Mouse (Mus musculus) ES-E14 (cell line): ENCODE results near the gene Slain1. TPM values are rescaled to one million over a fixed set of nuclear protein-coding genes. Genes with fewer than 3 reads are reported as not detected.

Experiments
- DNase-seq: peaks from one replicate; pipeline ENCODE4 v3.0.0-alpha.2; 2013; ENCODE audit warnings: low read depth, low spot score
- H3K27ac ChIP-seq: 2 replicates; pipeline ENCODE4 v1.5.1; 2012; ENCODE audit warnings: low read depth, mild to moderate bottlenecking, low read length, moderate library complexity, mixed read lengths; ENCODE audit not compliant: poor library complexity, insufficient read depth, severe bottlenecking
- H3K36me3 ChIP-seq: 2 replicates; pipeline ENCODE4 v1.6.1; 2012; ENCODE audit warnings: mild to moderate bottlenecking, low read length, moderate library complexity, mixed read lengths; ENCODE audit not compliant: control insufficient read depth, poor library complexity, insufficient read depth, severe bottlenecking
- H3K4me1 ChIP-seq, 2 experiments: fragments of 150-350 bp in 1 of 2; sonication (generic) in 1 of 2; 2 replicates each; pipeline ENCODE4 v1.6.1; 2012; ENCODE audit warnings: low read length in 2 of 2, mild to moderate bottlenecking in 1 of 2, mixed read lengths in 1 of 2; ENCODE audit not compliant: control insufficient read depth in 2 of 2, insufficient read depth in 2 of 2, poor library complexity in 1 of 2
- H3K4me3 ChIP-seq, 2 experiments: fragments of 150-350 bp in 1 of 2; sonication (generic) in 1 of 2; 2 replicates each; pipeline ENCODE4 v1.5.1; 2012; ENCODE audit warnings: low read length in 2 of 2, low read depth in 1 of 2, mild to moderate bottlenecking in 1 of 2, mixed read lengths in 1 of 2; ENCODE audit not compliant: insufficient read depth in 1 of 2, poor library complexity in 1 of 2, severe bottlenecking in 1 of 2
- H3K9ac ChIP-seq: 2 replicates; pipeline ENCODE4 v1.6.1; 2012; ENCODE audit warnings: low read depth, mild to moderate bottlenecking, low read length, mixed read lengths; ENCODE audit not compliant: poor library complexity, insufficient read depth, severe bottlenecking
- H3K9me3 ChIP-seq: fragments of 150-350 bp; sonication (generic); 2 replicates; pipeline ENCODE4 v1.6.1; 2012; ENCODE audit warnings: low read depth, mild to moderate bottlenecking, low read length; ENCODE audit not compliant: control insufficient read depth, insufficient read depth
- CHD2 ChIP-seq: IDR thresholded peaks from 2 replicates; pipeline ENCODE4 v1.6.1; 2014; ENCODE audit warnings: mild to moderate bottlenecking, low read depth, low read length, inconsistent platforms
- HCFC1 ChIP-seq: IDR thresholded peaks from 2 replicates; pipeline ENCODE4 v1.6.1; 2012; ENCODE audit warnings: low read length, inconsistent platforms, borderline replicate concordance; ENCODE audit not compliant: insufficient read depth
- MAFK ChIP-seq: IDR thresholded peaks from 2 replicates; pipeline ENCODE4 v1.6.1; 2014; ENCODE audit warnings: mild to moderate bottlenecking, low read depth, low read length, inconsistent platforms; ENCODE audit not compliant: insufficient read depth
- ZC3H11A ChIP-seq: IDR thresholded peaks from 2 replicates; pipeline ENCODE4 v1.6.1; 2012; ENCODE audit warnings: low read depth, mild to moderate bottlenecking, inconsistent platforms, low read length, borderline replicate concordance
- ZNF384 ChIP-seq: IDR thresholded peaks from 2 replicates; pipeline ENCODE4 v1.6.1; 2012; ENCODE audit warnings: low read depth, low read length, inconsistent platforms
- in situ Hi-C, 2 experiments: fragments of 600-800 bp; cut with MboI; formaldehyde crosslinking; loops; one replicate each; pipeline ENCODE4 v1.15.1; 2025; ENCODE audit warnings: low sequenced_read_pairs in 2 of 2, inconsistent platforms in 1 of 2; ENCODE audit not compliant: unreplicated experiment in 2 of 2
- total RNA-seq: library from RNA; depleted of rRNA; stranded (reverse); fragments of 300-350 nt; gene quantifications from 2 replicates; pipeline ENCODE4 v1.2.3, GENCODE M21; 2012

Slain1 gene
- total RNA-seq, 1 experiment: 3.8 TPM

DNA sequence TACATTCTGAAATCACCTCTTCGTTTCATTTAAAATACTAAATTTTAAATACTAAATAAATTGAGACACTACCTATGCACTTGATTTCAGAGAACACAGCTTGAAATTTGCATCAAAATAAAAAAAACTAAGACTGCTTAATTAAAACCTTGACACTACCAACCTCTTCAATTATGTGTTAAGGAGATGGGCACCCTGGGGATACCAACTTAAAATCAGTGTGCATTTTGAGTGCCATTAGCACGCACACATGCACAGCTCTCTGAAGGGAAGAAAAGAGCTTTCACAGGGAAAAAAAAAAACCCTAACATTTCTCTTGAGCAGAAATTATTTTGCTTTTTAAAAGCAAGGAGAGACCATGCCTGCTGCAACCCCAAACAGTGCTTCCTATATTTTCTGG, 2.0 kb upstream of the Slain1 start:
- in situ Hi-C loops: no loop called here
- Histone ChIP-seq H3K9ac (no peak overlapping the region), H3K4me3 (no peak overlapping the region), H3K9me3 (peaks cover 5% of the 10 kb centered on the region), H3K4me1 (peaks cover 0 to 2% of the 10 kb centered on the region in 2 experiments; a peak in 1 of 4 replicates), H3K36me3 (no peaks in the 10 kb centered on the region), H3K27ac (no peak overlapping the region)
- TF ChIP-seq HCFC1: no peak
- TF ChIP-seq CHD2: no peak
- TF ChIP-seq ZNF384: no peak
- no peak for TF ChIP-seq ZC3H11A
- TF ChIP-seq MAFK: no peak
- no peak for DNase-seq

DNA sequence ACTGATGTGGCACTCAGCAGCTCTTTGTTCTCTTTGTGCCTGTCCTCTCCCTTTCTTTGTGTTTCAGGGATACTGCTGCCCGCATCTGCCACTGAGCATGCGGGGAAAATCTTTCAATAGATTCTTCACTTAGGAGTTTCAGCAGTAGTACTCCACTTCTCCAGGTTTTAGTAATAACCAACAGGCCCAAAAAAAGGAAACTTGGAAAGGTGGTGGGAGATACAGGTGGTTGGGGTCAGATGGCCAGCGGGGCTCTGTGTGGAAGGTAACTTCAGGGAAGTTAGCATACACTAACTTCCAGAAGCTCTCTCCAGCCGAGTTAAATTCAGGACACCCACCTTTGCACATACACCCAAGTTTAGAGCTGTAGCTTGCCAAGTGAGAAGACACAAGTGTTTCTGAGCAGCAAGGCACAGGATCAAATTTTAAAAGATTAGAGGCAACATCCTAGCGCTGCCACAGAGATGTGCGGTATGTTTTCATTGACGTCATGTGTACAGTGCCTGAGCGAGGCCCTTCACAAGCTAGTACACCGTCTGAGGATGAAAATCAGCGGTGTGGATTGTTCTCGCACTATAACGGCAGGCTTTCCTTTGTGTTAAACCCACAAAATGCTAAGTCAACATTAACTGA, 1.3 kb upstream of the Slain1 start:
- TF ChIP-seq ZC3H11A (no peak), MAFK (no peak), HCFC1 (no peak), CHD2 (no peak), ZNF384 (no peak)
- Histone ChIP-seq H3K4me3 (no peak overlapping the region), H3K9me3 (no peaks in the 10 kb centered on the region), H3K4me1 (peaks cover 0 to 2% of the 10 kb centered on the region in 2 experiments; a peak in 1 of 4 replicates), H3K36me3 (no peaks in the 10 kb centered on the region), H3K9ac (no peak overlapping the region), H3K27ac (no peak overlapping the region)
- DNase-seq: no peak
- in situ Hi-C loops: no loop called here

DNA sequence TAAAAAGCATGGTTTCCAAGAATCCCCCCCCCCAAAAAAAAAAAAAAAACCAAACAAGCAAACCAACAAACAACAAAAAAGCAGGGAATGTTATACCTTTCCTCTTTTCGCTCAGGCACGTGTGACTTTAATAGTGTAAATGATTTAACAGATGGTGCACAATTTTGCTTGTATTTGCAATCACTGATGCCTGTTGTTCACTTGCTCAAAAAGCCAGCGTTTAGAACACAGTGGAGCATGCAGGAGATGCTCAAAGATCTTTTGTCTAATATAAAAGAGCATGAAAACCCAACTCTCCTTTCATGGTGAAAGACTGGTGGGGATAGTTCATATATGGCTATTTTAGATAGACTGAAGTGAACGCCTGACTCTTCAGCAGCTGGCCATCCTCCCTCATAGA, 726 bp upstream of the Slain1 start:
- no peak overlapping the region for H3K9ac ChIP-seq
- in situ Hi-C loops: no loop called here

DNA sequence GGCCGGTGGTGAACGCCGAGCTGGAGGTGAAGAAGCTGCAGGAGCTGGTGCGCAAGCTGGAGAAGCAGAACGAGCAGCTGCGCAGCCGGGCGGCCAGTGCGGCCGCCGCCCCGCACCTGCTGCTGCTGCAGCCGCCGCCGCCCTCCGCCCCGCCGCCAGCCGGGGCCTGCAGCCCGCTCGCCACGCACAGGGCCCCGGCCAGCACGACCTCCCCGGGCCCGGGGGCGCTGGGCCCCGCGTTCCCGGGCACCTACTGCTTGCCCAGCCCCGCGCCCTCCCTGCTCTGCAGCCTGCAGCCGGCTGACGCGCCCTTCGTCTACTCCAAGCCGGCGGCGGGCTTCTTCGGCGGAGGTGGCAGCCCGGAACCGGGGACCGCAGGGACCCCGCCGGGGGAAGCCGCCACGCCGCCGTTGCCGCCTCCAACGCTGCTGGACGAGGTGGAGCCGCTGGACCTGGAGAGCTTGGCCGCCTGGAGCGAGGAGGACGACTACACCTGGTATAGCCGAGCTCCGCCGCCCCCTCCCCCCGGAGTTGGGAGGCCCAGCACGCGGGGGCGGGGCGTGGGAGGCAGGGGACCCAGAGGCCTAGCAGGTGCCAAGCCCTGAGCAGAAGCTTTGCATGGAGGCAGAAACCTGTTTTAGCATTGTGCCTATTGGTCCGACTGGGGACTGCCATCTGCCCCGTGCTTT, 529 bp downstream of the Slain1 start:
- Histone ChIP-seq H3K4me3 (peak overlapping the region; percentile 91 to 94), H3K27ac (peak overlapping the region; percentile 11; the same call in 1 of the 2 replicates), H3K4me1 (peaks cover 0 to 2% of the 10 kb centered on the region in 2 experiments; a peak in 1 of 4 replicates), H3K9ac (peak overlapping the region; percentile 86), H3K36me3 (no peaks in the 10 kb centered on the region), H3K9me3 (no peaks in the 10 kb centered on the region)
- in situ Hi-C loops: no loop called here
- DNase-seq: peak; percentile 44
- TF ChIP-seq ZC3H11A (no peak), MAFK (no peak), CHD2 (no peak), ZNF384 (no peak), HCFC1 (no peak)

More for the DNA sequence above, 726 bp upstream of the Slain1 start:
- Histone ChIP-seq H3K27ac (no peak overlapping the region), H3K36me3 (no peaks in the 10 kb centered on the region), H3K4me1 (peaks cover 0 to 2% of the 10 kb centered on the region in 2 experiments; a peak in 1 of 4 replicates), H3K4me3 (no peak overlapping the region), H3K9me3 (no peaks in the 10 kb centered on the region)
- DNase-seq: no peak
- TF ChIP-seq ZC3H11A: no peak
- no peak for TF ChIP-seq HCFC1
- TF ChIP-seq CHD2: no peak
- TF ChIP-seq ZNF384: no peak
- TF ChIP-seq MAFK: no peak

DNA sequence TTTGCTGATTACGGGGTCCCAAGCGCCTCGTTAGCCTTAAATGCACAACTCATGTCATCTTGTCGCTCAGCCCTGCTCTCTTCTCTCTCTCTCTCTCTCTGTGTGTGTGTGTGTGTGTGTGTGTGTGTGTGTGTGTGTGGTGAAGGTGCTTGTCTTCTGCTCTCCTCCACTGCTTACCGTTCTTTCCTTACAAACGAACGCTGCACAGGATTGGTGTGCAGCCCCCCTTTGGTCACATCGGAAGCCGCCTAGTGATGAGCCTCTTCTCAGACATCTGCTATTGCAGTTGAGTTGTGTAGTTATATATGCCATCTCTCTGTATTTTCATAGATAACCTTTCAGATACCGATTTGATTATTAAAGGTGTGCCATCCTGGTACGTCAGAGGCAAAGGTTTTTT, 1.1 kb downstream of the Slain1 start:
- Histone ChIP-seq H3K36me3 (no peaks in the 10 kb centered on the region), H3K27ac (no peak overlapping the region), H3K9me3 (no peaks in the 10 kb centered on the region), H3K4me1 (peaks cover 0 to 2% of the 10 kb centered on the region in 2 experiments; a peak in 1 of 4 replicates), H3K9ac (peak overlapping the region; percentile 86; the same call in 1 of the 2 replicates), H3K4me3 (peak overlapping the region; percentile 91 to 94)
- TF ChIP-seq ZC3H11A: no peak
- no peak for TF ChIP-seq ZNF384
- TF ChIP-seq HCFC1: no peak
- TF ChIP-seq MAFK: no peak
- no peak for TF ChIP-seq CHD2
- in situ Hi-C loops: no loop called here
- DNase-seq: no peak
